Comparison of ENCODE assay signal across 10 mouse cellular contexts in genomic region chr16:31834011-31834584, GRCm38 (mm10). TPM values are rescaled to one million over a fixed set of nuclear protein-coding genes. Genes with fewer than 3 reads are reported as not detected.
DNase-seq lines count a peak whose midpoint lies in the region; ATAC-seq and TF ChIP-seq lines count a peak whose summit lies in the region.
"Had no signal": no experiment of that assay in that cellular context is flagged by ENCODE, and none has a peak within 500 bp of the region (broad histone marks: within the 10 kb centered on the region; RNA-seq: fewer than 3 reads in every experiment).

No protein-coding gene starts in this region.

- no peak overlapping the region for H3K9ac ChIP-seq in forebrain, embryonic 14.5 days (ENCODE audit: low read length)
- no peak overlapping the region for H3K9ac ChIP-seq in forebrain, postnatal 0 days

- TF ChIP-seq POLR2A in lung, adult 2 months (IDR thresholded peaks at IDR 0.05; ENCODE audit: borderline replicate concordance, extremely low read depth, low read depth, low read length), result no peak

- H3K9me3 ChIP-seq in forebrain, embryonic 14.5 days (replicated peaks; ENCODE audit: control insufficient read depth, low read length), result no peaks in the 10 kb centered on the region
- H3K9me3 ChIP-seq in forebrain, postnatal 0 days (ENCODE audit: low read length), result no peaks in the 10 kb centered on the region

- H3K4me3 ChIP-seq in forebrain, embryonic 14.5 days (ENCODE audit: low read depth, low read length), result no peak overlapping the region
- H3K4me3 ChIP-seq in forebrain, postnatal 0 days (ENCODE audit: low read depth, low read length), result no peak overlapping the region
- H3K4me3 ChIP-seq in lung, adult 2 months (replicated peaks; ENCODE audit: extremely low read depth, low read depth, low read length), result no peak overlapping the region

- intact Hi-C loops in heart, postnatal 36 days (cut with DNase I), result no loop called here
- intact Hi-C loops in left cerebral cortex, postnatal 14 days (cut with DNase I), result no loop called here

- WGBS in forebrain, embryonic 14.5 days, result 55% methylated on average over 7 of the region's 7 CpGs
- 48% methylated on average over 7 of the region's 7 CpGs for WGBS in forebrain, postnatal 0 days
- 40% methylated on average over 7 of the region's 7 CpGs for WGBS in lung, adult 2 months

- H3K4me1 ChIP-seq in forebrain, embryonic 14.5 days (ENCODE audit: control insufficient read depth, insufficient read depth, low read length), result no peaks in the 10 kb centered on the region
- no peaks in the 10 kb centered on the region for H3K4me1 ChIP-seq in forebrain, postnatal 0 days (ENCODE audit: insufficient read depth)
- H3K4me1 ChIP-seq in lung, adult 2 months (ENCODE audit: control insufficient read depth, insufficient read depth, low read length), result no peaks in the 10 kb centered on the region

- ATAC-seq in forebrain, embryonic 14.5 days, result no peak
- ATAC-seq in forebrain, postnatal 0 days, result no peak

- no peak overlapping the region for H3K27ac ChIP-seq in forebrain, embryonic 14.5 days (ENCODE audit: low read depth, low read length)
- H3K27ac ChIP-seq in forebrain, postnatal 0 days (ENCODE audit: low read depth, low read length), result no peak overlapping the region

- H3K4me2 ChIP-seq in forebrain, embryonic 14.5 days (ENCODE audit: low read length), result no peak overlapping the region
- no peak overlapping the region for H3K4me2 ChIP-seq in forebrain, postnatal 0 days (ENCODE audit: low read depth)

- no peak for TF ChIP-seq CTCF in forebrain, postnatal 0 days (IDR thresholded peaks at IDR 0.05; ENCODE audit: low read depth)
- no peak for TF ChIP-seq CTCF in lung, adult 2 months (IDR thresholded peaks at IDR 0.05; ENCODE audit: insufficient read depth, low read length)

- no peaks in the 10 kb centered on the region for H3K27me3 ChIP-seq in forebrain, embryonic 14.5 days (replicated peaks; ENCODE audit: control insufficient read depth, insufficient read depth, low read length)
- H3K27me3 ChIP-seq in forebrain, postnatal 0 days (ENCODE audit: insufficient read depth, low read length), result no peaks in the 10 kb centered on the region

- peaks cover 15% of the 10 kb centered on the region for H3K36me3 ChIP-seq in forebrain, embryonic 14.5 days (ENCODE audit: control insufficient read depth, insufficient read depth, low read length)
- peaks cover 4% of the 10 kb centered on the region; the same call in 1 of the 2 replicates for H3K36me3 ChIP-seq in forebrain, postnatal 0 days (ENCODE audit: insufficient read depth)

- DNase-seq in forebrain, embryonic 14.5 days (ENCODE audit: low spot score), result peak; percentile 3
- no peak for DNase-seq in forebrain, postnatal 0 days
- DNase-seq in lung, adult 18-20 months, result peak; percentile 14 to 17
- no peak for DNase-seq in lung, adult 2 months
- DNase-seq in heart, postnatal 36 days, result peak; percentile 6 to 28
- DNase-seq in ovary, postnatal 14 days (ENCODE audit: low spot score), result no peak
- no peak for DNase-seq in urinary bladder, postnatal 4 days (ENCODE audit: low spot score in 2 of 2)
- no peak for DNase-seq in left cerebral cortex, postnatal 14 days (ENCODE audit: low spot score in 2 of 2)

RNA-seq across cellular contexts. Expression of gene Meltf, which starts 44.5 kb away (rescaled TPM):
- polyA plus RNA-seq in forebrain, embryonic 14.5 days (2014; fragmentation: Nextera tagmentation; extraction: Ambion mirVana), result 0.04 and 0.09 TPM in 2 replicates
- total RNA-seq in forebrain, postnatal 0 days (2014; rRNA removed), result 0.54 and 0.67 TPM in 2 replicates
- 0.23 and 0.36 TPM in 2 replicates for polyA plus RNA-seq in forebrain, postnatal 0 days (2015; fragmentation: Nextera tagmentation; extraction: Ambion mirVana)
- polyA plus RNA-seq in lung, adult 2 months (2012; rRNA removed), result 0.09 and 0.28 TPM in 2 replicates
- total RNA-seq in heart, postnatal 36 days (2021), result not detected
- under 1 TPM; 0.40 to 0.46 TPM for total RNA-seq in left cerebral cortex, postnatal 14 days (2021)
- total RNA-seq: adrenal gland, postnatal 36 days; liver, adult 2 months had no signal
- polyA plus RNA-seq: liver, adult 2 months had no signal

Comparison
In these comparisons a context has a peak if more than half of its experiments do, and no peak if none do; other contexts are left out.
1. DNase-seq: peak in forebrain, embryonic 14.5 days (single experiment), lung, adult 18-20 months (2 of 2) and heart, postnatal 36 days (2 of 2); none in forebrain, postnatal 0 days (single experiment), lung, adult 2 months (single experiment), ovary, postnatal 14 days (single experiment), urinary bladder, postnatal 4 days (0 of 2) and left cerebral cortex, postnatal 14 days (0 of 2).